Mouse (Mus musculus): ENCODE measurements around the gene Lhx1.

- TF ChIP-seq MAX (IDR thresholded peaks at IDR 0.05; ENCODE audit: low read depth) (no peak), POLR2AphosphoS2 (IDR thresholded peaks at IDR 0.05; ENCODE audit: insufficient read length, low read depth) (no peak), POLR2A (IDR thresholded peaks at IDR 0.05; ENCODE audit: insufficient read length, low read depth) (no peak), E2F4 (IDR thresholded peaks at IDR 0.05; ENCODE audit: insufficient read depth) (no peak), TCF12 (IDR thresholded peaks at IDR 0.05; ENCODE audit: insufficient read depth, poor library complexity, severe bottlenecking) (no peak), REST (IDR thresholded peaks at IDR 0.05; ENCODE audit: insufficient read depth, insufficient read length) (no peak), MYOD1 (IDR thresholded peaks at IDR 0.05; ENCODE audit: control insufficient read depth in 1 of 3, insufficient read length in 2 of 3, low read depth in 2 of 3) (no peak), CEBPB (IDR thresholded peaks at IDR 0.05; ENCODE audit: insufficient read depth, poor library complexity, severe bottlenecking) (no peak)
These were observed 37.5 kb upstream of the Lhx1 start for GRCm38 (mm10) chr11:84562758-84563347.

Measured in myocyte (in vitro differentiated cells).